Mouse (Mus musculus): ENCODE measurements at regions not wholly inside any gene's neighbourhood (a gene's known extent, or its start where the extent isn't known, plus 50 kb on each side); places are given as distances from the start of the nearest gene placed in this dataset.
A peak's percentile ranks its signal among the peaks of the same experiment; 100 is the strongest.
"Not testable (repeated sequence)": the region's sequence is repeated elsewhere in the genome, so short reads cannot be mapped to it uniquely, and the experiment has no call there.

- no peak for DNase-seq
Measured at GRCm38 (mm10) chr1:128535537-128536150, 56.4 kb downstream of the Cxcr4 start.

- peak; percentile 64 for DNase-seq
Measured at GRCm38 (mm10) chr1:128532632-128533031, 59.5 kb downstream of the Cxcr4 start.

GRCm38 (mm10) chr1:128529808-128530545 lies 62.1 kb downstream of the Cxcr4 start:
- DNase-seq, result no peak

- DNase-seq, result no peak
Measured at GRCm38 (mm10) chr1:128519234-128519633, 72.9 kb downstream of the Cxcr4 start.

GRCm38 (mm10) chr1:128518514-128518913 lies 73.6 kb downstream of the Cxcr4 start:
- DNase-seq, result no peak

GRCm38 (mm10) chr1:128517351-128517750 lies 74.7 kb downstream of the Cxcr4 start:
- DNase-seq, result no peak

- no peak for DNase-seq
Measured at GRCm38 (mm10) chr1:128514327-128514726, 77.8 kb downstream of the Cxcr4 start.

- DNase-seq, result no peak
Measured at GRCm38 (mm10) chr1:128513911-128514310, 78.2 kb downstream of the Cxcr4 start.

- DNase-seq, result no peak
Measured at GRCm38 (mm10) chr1:128513153-128513552, 78.9 kb downstream of the Cxcr4 start.

- DNase-seq, result no peak
Measured at GRCm38 (mm10) chr1:128508816-128509461, 83.2 kb downstream of the Cxcr4 start.

GRCm38 (mm10) chr1:128506551-128507313 lies 85.4 kb downstream of the Cxcr4 start:
- no peak for DNase-seq

GRCm38 (mm10) chr1:128504371-128504770 lies 87.2 kb upstream of the Dars start:
- no peak for DNase-seq

- DNase-seq, result no peak
Measured at GRCm38 (mm10) chr1:128498042-128498772, 81.0 kb upstream of the Dars start.

GRCm38 (mm10) chr1:128492251-128492650 lies 75.1 kb upstream of the Dars start:
- DNase-seq, result no peak

GRCm38 (mm10) chr1:128487181-128487580 lies 70.0 kb upstream of the Dars start:
- not testable (repeated sequence) for DNase-seq

- no peak for DNase-seq
Measured at GRCm38 (mm10) chr1:128478376-128478775, 61.2 kb upstream of the Dars start.

GRCm38 (mm10) chr1:128477653-128478052 lies 60.5 kb upstream of the Dars start:
- no peak for DNase-seq

GRCm38 (mm10) chr1:128472713-128473230 lies 55.6 kb upstream of the Dars start:
- no peak for DNase-seq

GRCm38 (mm10) chr1:128472022-128472712 lies 55.0 kb upstream of the Dars start:
- DNase-seq, result peak; percentile 94

GRCm38 (mm10) chr1:128470786-128471185 lies 53.6 kb upstream of the Dars start:
- DNase-seq, result no peak

GRCm38 (mm10) chr1:128469054-128469453 lies 51.9 kb upstream of the Dars start:
- DNase-seq, result no peak

All from embryo, embryonic 11 days (tissue).